Mouse (Mus musculus): Measurements from ENCODE around the gene Hmgcs1. TPM values are rescaled to one million over a fixed set of nuclear protein-coding genes. Genes with fewer than 3 reads are reported as not detected.

Hmgcs1 gene
- total RNA-seq, 2 experiments from 2014 or later = 71.1 to 73.3 TPM

DNA sequence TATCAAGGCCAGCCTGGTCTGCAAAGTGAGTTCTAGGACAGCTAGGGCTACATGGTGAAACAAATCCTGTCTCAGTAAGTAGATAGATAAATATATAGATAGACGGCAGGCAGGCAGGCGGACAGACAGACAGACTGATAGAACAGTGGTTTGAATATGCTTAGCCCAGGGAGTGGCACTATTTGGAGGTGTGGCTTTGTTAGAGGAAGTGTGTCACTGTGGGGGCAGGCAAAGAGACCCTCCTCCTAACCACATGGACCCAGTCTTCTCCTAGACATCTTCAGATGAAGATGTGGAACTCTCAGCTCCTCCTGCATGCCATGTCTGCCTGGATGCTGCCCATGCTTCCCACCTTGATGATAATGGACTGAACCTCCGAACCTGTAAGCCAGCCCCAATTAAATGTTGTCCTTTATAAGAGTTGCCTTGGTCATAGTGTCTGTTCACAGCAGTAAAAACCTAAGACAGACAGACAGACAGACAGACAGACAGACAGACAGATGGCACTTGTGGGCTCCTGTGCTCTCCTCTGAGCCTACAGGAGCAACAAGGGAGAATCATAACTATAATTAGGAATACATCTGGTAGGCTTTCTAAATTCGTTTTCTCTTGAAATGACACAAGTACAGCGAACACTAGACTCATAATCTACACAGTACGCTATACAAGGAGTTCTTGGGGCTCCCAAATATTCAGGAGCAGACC is 52.7 kb downstream of the Hmgcs1 start:
- no peak for DNase-seq
- intact Hi-C loops (cut with DNase I) = no loop called here

DNA sequence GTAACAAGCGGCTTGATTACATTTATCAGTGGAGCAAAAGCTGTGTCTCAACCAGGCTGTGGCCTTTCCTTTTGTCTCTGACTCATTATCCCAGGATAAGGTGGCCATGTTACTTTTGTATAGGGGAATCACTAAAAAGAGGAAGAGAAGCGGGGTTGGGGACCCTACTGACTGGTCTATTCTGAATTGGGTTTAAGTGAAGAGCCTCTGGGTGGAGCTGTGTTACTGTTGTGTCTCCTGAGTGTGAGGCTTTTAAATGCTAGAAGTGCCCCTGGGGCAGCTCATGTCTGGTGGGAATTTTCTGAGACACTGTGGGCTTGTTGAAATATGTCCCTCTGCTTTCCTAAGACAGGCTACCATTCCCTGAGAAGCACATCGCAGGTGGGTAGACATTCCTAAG is 53.3 kb downstream of the Hmgcs1 start:
- intact Hi-C loops (cut with DNase I) = no loop called here
- DNase-seq = no peak

DNA sequence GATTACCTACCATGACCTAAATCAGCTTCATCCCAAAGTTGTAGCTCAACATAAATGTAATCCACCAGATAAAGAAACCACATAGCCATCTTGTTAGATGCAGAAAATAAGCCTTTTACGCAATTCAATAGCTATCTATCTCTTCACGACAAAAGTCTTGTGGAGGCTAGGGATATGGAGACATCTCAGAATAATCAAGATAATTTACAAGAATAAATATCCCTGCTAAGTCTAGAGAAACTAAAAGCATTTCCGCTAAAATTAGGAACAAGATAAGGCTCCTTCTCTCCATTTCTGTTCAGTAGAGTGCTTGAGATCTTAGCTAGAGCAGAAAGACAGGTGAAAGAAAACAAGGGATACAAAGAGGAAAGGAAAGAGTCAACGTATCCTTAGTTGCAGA is 56.8 kb downstream of the Hmgcs1 start:
- intact Hi-C loops (cut with DNase I) = no loop called here
- DNase-seq = no peak

DNA sequence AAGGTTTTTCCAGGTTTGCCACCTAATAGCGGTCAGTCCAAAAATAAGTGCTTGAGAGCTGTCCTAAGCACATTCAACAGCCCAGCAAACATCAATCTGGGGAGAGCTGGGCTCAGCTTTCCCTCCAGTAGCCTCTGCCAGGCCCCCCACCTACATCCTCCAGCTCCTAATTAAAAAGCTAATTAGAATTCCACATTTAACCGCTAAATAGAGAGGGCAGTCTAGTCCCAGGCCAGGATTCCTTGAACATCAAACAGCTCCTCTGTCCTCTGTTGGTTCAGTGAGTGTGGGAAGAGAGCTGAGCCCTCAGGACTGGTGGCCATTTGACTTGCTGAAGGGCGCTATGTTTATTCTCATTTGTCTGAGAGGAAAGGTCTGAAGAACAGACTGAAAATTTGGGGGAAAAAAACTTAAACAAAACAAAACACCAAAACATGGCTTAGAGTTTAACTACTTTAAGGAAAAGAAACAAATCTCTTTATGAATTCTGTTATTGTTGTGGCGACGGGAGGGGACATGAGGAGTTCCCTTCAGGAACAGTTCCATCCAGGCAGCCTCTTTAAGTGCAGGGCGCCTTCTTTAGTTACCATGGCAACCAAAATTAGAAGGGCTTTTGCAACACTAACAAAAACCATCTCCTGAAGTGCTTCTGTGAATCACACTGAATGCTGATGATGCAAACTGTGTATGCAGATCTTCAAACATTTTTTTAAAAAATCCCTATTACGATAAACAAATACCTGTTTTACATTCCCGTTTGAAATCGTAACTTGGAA is 63.9 kb downstream of the Hmgcs1 start:
- intact Hi-C loops (cut with DNase I) = no loop called here
- DNase-seq = no peak

DNA sequence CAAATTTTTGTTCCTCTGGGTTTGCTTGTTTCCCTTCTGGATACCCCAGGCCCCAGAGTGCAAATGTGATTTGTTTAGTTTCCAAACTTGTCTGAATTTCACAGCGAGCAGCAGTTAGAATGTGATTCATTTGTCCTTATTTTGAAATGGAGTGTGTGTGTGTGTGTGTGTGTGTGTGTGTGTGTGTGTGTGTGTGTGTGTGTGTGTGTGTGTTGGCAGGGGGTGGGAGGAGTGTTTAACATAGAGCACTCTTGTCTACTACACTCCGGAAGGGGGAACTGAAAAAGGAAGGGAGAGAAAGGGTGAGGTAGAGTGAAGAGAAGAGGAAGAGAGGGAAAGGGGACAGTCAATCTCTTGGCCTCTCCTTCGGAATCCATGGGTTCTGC is 64.4 kb downstream of the Hmgcs1 start:
- no peak for DNase-seq
- intact Hi-C loops (cut with DNase I) = no loop called here

DNA sequence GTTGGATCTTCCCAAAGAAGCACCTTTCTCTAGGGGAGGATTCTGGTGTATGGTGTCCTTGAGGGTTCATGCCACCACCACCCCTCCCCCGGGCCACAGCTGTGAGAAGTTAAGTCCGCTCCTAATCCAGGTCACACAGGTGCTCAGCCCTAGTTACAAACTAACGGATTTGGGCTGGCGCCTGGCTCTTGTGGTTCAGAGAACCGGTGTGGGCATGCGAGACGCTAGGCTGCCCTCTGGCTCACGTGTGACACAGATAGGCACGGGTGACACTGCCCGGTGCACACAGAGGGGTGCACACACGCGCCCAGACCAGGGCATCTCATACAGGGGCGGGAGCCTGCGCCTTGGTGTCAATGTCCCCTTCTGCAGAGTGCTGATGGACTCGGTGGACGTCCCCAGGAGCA is 65.0 kb downstream of the Hmgcs1 start:
- peak; percentile 27 to 36 for DNase-seq
- intact Hi-C loops (cut with DNase I) = no loop called here

DNA sequence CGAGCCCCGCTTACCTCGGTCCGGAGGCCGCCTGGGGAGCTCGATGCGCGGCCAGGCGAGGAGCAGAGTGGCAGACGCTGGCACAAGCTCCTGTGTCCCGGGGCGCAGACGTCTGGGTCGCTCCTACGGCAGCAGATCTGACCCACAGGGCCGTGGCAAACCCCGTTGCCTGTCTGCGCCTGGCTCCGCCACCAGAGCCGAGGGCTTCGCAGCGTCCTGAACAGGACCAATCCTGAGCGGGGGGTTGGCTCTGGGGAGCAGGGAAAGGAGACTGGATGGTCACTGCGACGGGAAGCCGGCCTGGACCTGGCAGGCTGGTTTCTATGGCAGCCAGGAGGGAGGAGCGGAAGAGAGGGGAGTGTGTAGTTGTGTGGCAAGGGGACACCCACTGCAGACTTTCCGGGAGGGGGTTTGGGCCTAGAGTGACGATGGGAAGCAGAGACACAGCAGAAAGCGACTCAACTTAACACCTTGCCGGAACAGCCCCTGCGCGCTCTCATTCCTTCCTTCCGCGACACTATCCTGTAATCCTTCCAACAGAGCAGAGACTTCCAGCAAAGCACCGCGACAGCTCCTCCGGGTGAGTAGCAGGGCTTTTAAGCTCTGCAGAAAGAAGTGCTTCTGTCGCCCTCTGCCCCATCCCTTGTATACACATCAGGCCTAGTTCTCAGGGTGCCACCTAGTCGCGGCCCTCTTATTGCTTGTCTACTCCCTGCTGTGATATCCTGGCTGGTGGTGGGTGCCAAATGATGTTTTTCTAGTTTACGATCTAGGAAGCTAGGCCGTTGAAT is 65.7 kb downstream of the Hmgcs1 start, which contains the start of gene Nim1k:
TSS of gene Nim1k (minus strand) at position 202 of the 791 bp plus-strand sequence.
- intact Hi-C loops (cut with DNase I) = no loop called here
- peak; percentile 85 to 86 for DNase-seq

DNA sequence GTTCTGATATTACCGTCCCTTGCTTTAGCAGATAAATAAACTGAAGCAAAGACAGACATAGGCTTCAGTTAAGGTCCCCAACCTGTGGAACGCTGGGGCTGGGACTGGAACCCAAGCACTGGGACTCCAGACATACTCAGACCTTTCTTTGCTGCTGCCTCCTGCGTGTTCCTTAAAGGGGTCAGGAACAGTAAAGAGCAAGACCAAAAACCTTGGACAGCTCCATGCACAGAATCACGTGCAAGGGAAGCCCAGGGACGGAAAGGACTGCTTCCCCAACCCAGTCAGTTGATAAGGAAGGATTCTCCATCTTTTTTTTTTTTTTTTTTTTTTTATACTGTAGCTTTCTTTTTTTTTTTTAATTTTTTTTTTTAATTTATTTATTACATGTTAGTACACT is 66.7 kb downstream of the Hmgcs1 start:
- peak in 1 of 2 experiments; percentile 17 for DNase-seq
- intact Hi-C loops (cut with DNase I) = no loop called here

Other genes starting within 250 kb of the Hmgcs1 start
- 10 to 100 TPM; 13.6 to 15.2 TPM for gene 4833420G17Rik, start 227.6 kb upstream of the Hmgcs1 start, total RNA-seq (2021)
- 1 to 10 TPM; 7.9 to 8.3 TPM for gene Tmem267, start 202.3 kb upstream of the Hmgcs1 start, total RNA-seq (2021)
- 1 to 10 TPM; 1.3 to 1.8 TPM for gene 3110070M22Rik, start 202.0 kb upstream of the Hmgcs1 start, total RNA-seq (2021)
- under 1 TPM in 1 of 2 experiments, not detected in 1; 0.20 TPM for gene Ccl28, start 66.6 kb upstream of the Hmgcs1 start, total RNA-seq (2021)
- 1 to 10 TPM in 1 of 2 experiments, under 1 TPM in 1; 0.86 to 1.2 TPM for gene Nim1k, start 65.5 kb downstream of the Hmgcs1 start, total RNA-seq (2021)
- 10 to 100 TPM; 26.1 to 26.5 TPM for gene Zfp131, start 100.5 kb downstream of the Hmgcs1 start, total RNA-seq (2021)
- not detected for gene AF067063, start 139.8 kb downstream of the Hmgcs1 start, total RNA-seq (2021)
- gene D13Ertd608e, start 145.6 kb downstream of the Hmgcs1 start, total RNA-seq (2021) = not detected
- not detected for gene Tcstv1, start 204.4 kb downstream of the Hmgcs1 start, total RNA-seq (2021)
- not detected for gene Gm21761, start 238.9 kb downstream of the Hmgcs1 start, total RNA-seq (2021)

All from heart, postnatal 10 days (tissue).